Mouse (Mus musculus) heart, adult 2 months (tissue): ENCODE measurements around the gene Wnt7b.

ENCODE experiments used
- CTCF ChIP-seq: fragments of 200-600 bp; IDR thresholded peaks from 2 replicates; pipeline ENCODE4 v1.8.1; 2022; ENCODE audit warnings: antibody characterized with exemption, mild to moderate bottlenecking, moderate library complexity
- POLR2A ChIP-seq: fragments of 200-500 bp; IDR thresholded peaks from 2 replicates; pipeline ENCODE4 v1.6.1; 2011; ENCODE audit warnings: mild to moderate bottlenecking, low read depth, low read length, control low read depth; ENCODE audit not compliant: insufficient read depth

DNA sequence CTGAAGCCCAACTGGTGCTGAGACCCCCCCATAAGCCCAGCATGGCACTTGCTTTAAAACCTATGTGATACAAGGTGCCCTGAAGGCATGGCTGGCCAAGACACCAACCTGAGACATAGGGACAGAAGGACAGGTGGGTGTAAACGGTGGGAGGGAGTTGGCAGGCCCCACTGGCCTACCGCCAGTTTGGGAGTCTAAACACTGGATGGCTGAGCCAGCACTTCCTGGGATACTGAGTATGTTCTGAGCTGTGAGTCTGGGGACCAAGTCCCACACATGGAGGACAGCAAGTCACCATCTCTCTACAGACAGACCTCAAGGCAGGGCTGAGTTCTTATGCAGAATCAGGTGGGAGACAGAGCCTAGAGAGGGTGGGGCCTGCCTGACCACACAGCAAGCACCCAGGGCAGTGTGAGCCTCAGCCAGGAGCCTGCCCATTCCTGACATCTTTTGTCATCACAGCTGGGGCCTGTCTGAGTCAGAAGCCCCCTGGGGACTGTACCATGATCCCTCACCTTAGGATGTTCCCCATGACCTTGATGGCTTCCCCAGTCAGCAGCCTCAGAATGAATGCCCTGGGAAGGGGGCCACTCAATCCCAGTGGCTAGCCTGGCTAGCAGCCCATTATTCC is 13.0 kb downstream of the Wnt7b start:
- TF ChIP-seq CTCF: no peak
- TF ChIP-seq POLR2A: no peak
